Mouse (Mus musculus): ENCODE results near the gene Myt1l. TPM values are rescaled to one million over a fixed set of nuclear protein-coding genes. Genes with fewer than 3 reads are reported as not detected.
A peak's percentile ranks its signal among the peaks of the same experiment; 100 is the strongest.

Myt1l gene
- 4.3 and 9.8 TPM in 2 replicates for polyA plus RNA-seq (2015; fragmentation: Nextera tagmentation; extraction: Ambion mirVana)

- no peak within 1 kb of the TSS for H3K9ac ChIP-seq
- H3K4me1 ChIP-seq, result peaks cover 8% of the 10 kb centered on the region
- no peak for ATAC-seq (ENCODE audit: insufficient number of reproducible peaks, insufficient read depth, low FRiP score, low TSS enrichment, low read depth)
These were observed at the start of gene Myt1l for GRCm38 (mm10) chr12:29528031-29528771. Gene Myt1l (plus strand): TSS chr12:29528384.

GRCm38 (mm10) chr12:29486424-29487035, 41.7 kb upstream of the Myt1l start:
- Histone ChIP-seq H3K4me1 (no peaks in the 10 kb centered on the region), H3K4me2 (no peak overlapping the region), H3K9ac (no peak overlapping the region), H3K36me3 (no peaks in the 10 kb centered on the region), H3K4me3 (no peak overlapping the region), H3K27ac (no peak overlapping the region), H3K9me3 (no peaks in the 10 kb centered on the region), H3K27me3 (no peaks in the 10 kb centered on the region)
- WGBS, result 86% methylated on average over 10 of the region's 10 CpGs
- no peak for ATAC-seq (ENCODE audit: insufficient number of reproducible peaks, insufficient read depth, low FRiP score, low TSS enrichment, low read depth)

More at GRCm38 (mm10) chr12:29528031-29528771, at the start of gene Myt1l:
- Histone ChIP-seq H3K4me3 (peak within 1 kb of the TSS; percentile 31), H3K4me2 (peak within 1 kb of the TSS; percentile 55), H3K27me3 (peaks cover 46% of the 10 kb centered on the region), H3K36me3 (no peaks in the 10 kb centered on the region), H3K9me3 (no peaks in the 10 kb centered on the region), H3K27ac (no peak within 1 kb of the TSS)
- WGBS, result 20% methylated on average over 13 of the region's 13 CpGs

GRCm38 (mm10) chr12:29526236-29526644, 1.9 kb upstream of the Myt1l start:
- ATAC-seq (ENCODE audit: insufficient number of reproducible peaks, insufficient read depth, low FRiP score, low TSS enrichment, low read depth), result no peak
- Histone ChIP-seq H3K9ac (no peak overlapping the region), H3K4me3 (no peak overlapping the region), H3K4me1 (peaks cover 8% of the 10 kb centered on the region), H3K9me3 (no peaks in the 10 kb centered on the region; the same call in 1 of the 2 replicates), H3K27me3 (peaks cover 33% of the 10 kb centered on the region), H3K36me3 (no peaks in the 10 kb centered on the region), H3K4me2 (no peak overlapping the region), H3K27ac (no peak overlapping the region)
- 3% methylated on average over 6 of the region's 6 CpGs for WGBS

- Histone ChIP-seq H3K4me3 (peak overlapping the region; percentile 31), H3K27ac (no peak overlapping the region), H3K9me3 (no peaks in the 10 kb centered on the region), H3K4me1 (peaks cover 8% of the 10 kb centered on the region), H3K4me2 (peak overlapping the region; percentile 55), H3K27me3 (peaks cover 36% of the 10 kb centered on the region), H3K36me3 (no peaks in the 10 kb centered on the region), H3K9ac (no peak overlapping the region)
- ATAC-seq (ENCODE audit: insufficient number of reproducible peaks, insufficient read depth, low FRiP score, low TSS enrichment, low read depth), result no peak
- WGBS, result under 1% methylated on average over 27 of the region's 27 CpGs
These were observed 979 bp upstream of the Myt1l start for GRCm38 (mm10) chr12:29527048-29527761.

GRCm38 (mm10) chr12:29530241-29530725, 2.1 kb downstream of the Myt1l start:
- no peaks in the 10 kb centered on the region for H3K36me3 ChIP-seq
- peaks cover 66% of the 10 kb centered on the region for H3K27me3 ChIP-seq
- WGBS, result 7% methylated on average over 6 of the region's 6 CpGs
- H3K9me3 ChIP-seq, result no peaks in the 10 kb centered on the region
- H3K9ac ChIP-seq, result no peak overlapping the region
- ATAC-seq (ENCODE audit: insufficient number of reproducible peaks, insufficient read depth, low FRiP score, low TSS enrichment, low read depth), result no peak
- H3K4me3 ChIP-seq, result no peak overlapping the region
- no peak overlapping the region for H3K4me2 ChIP-seq
- H3K4me1 ChIP-seq, result peaks cover 20% of the 10 kb centered on the region
- no peak overlapping the region for H3K27ac ChIP-seq

- no peak for ATAC-seq (ENCODE audit: insufficient number of reproducible peaks, insufficient read depth, low FRiP score, low TSS enrichment, low read depth)
- no peak overlapping the region for H3K4me3 ChIP-seq
- no peaks in the 10 kb centered on the region for H3K36me3 ChIP-seq
- H3K9me3 ChIP-seq, result no peaks in the 10 kb centered on the region
- H3K4me2 ChIP-seq, result no peak overlapping the region
- H3K27me3 ChIP-seq, result peaks cover 71% of the 10 kb centered on the region
- H3K9ac ChIP-seq, result no peak overlapping the region
- peaks cover 20% of the 10 kb centered on the region for H3K4me1 ChIP-seq
- H3K27ac ChIP-seq, result no peak overlapping the region
- WGBS, result 81% methylated on average over 7 of the region's 7 CpGs
These were observed 2.6 kb downstream of the Myt1l start for GRCm38 (mm10) chr12:29530823-29531222.

GRCm38 (mm10) chr12:29533071-29533876, 5.1 kb downstream of the Myt1l start:
- H3K9ac ChIP-seq, result no peak overlapping the region
- H3K27ac ChIP-seq, result no peak overlapping the region
- no peaks in the 10 kb centered on the region for H3K9me3 ChIP-seq
- ATAC-seq (ENCODE audit: insufficient number of reproducible peaks, insufficient read depth, low FRiP score, low TSS enrichment, low read depth), result no peak
- H3K4me3 ChIP-seq, result no peak overlapping the region
- H3K4me2 ChIP-seq, result no peak overlapping the region
- peaks cover 12% of the 10 kb centered on the region; the same call in 1 of the 2 replicates for H3K4me1 ChIP-seq
- 22% methylated on average over 14 of the region's 14 CpGs for WGBS
- no peaks in the 10 kb centered on the region for H3K36me3 ChIP-seq
- peaks cover 76% of the 10 kb centered on the region for H3K27me3 ChIP-seq

- Histone ChIP-seq H3K4me3 (peak overlapping the region; percentile 26), H3K9ac (no peak overlapping the region), H3K27me3 (peaks cover 68% of the 10 kb centered on the region), H3K4me2 (peak overlapping the region; percentile 51), H3K4me1 (peaks cover 12% of the 10 kb centered on the region; the same call in 1 of the 2 replicates), H3K9me3 (no peaks in the 10 kb centered on the region), H3K36me3 (no peaks in the 10 kb centered on the region), H3K27ac (no peak overlapping the region)
- WGBS, result 3% methylated on average over 6 of the region's 6 CpGs
- ATAC-seq (ENCODE audit: insufficient number of reproducible peaks, insufficient read depth, low FRiP score, low TSS enrichment, low read depth), result no peak
These were observed 6.1 kb downstream of the Myt1l start for GRCm38 (mm10) chr12:29534326-29534725.

GRCm38 (mm10) chr12:29534761-29535300, 6.6 kb downstream of the Myt1l start:
- Histone ChIP-seq H3K9ac (no peak overlapping the region; the same call in 1 of the 2 replicates), H3K4me1 (peaks cover 12% of the 10 kb centered on the region; the same call in 1 of the 2 replicates), H3K9me3 (no peaks in the 10 kb centered on the region), H3K4me2 (peak overlapping the region; percentile 51), H3K27ac (no peak overlapping the region), H3K4me3 (peak overlapping the region; percentile 26), H3K36me3 (no peaks in the 10 kb centered on the region), H3K27me3 (peaks cover 68% of the 10 kb centered on the region)
- under 1% methylated on average over 25 of the region's 25 CpGs for WGBS
- no peak for ATAC-seq (ENCODE audit: insufficient number of reproducible peaks, insufficient read depth, low FRiP score, low TSS enrichment, low read depth)

- no peak for ATAC-seq (ENCODE audit: insufficient number of reproducible peaks, insufficient read depth, low FRiP score, low TSS enrichment, low read depth)
- WGBS, result 54% methylated on average over 5 of the region's 5 CpGs
- no peak overlapping the region for H3K4me3 ChIP-seq
- H3K4me2 ChIP-seq, result no peak overlapping the region
- peaks cover 12% of the 10 kb centered on the region; the same call in 1 of the 2 replicates for H3K4me1 ChIP-seq
- no peak overlapping the region for H3K27ac ChIP-seq
- peaks cover 51% of the 10 kb centered on the region for H3K27me3 ChIP-seq
- H3K9me3 ChIP-seq, result no peaks in the 10 kb centered on the region
- no peak overlapping the region for H3K9ac ChIP-seq
- no peaks in the 10 kb centered on the region for H3K36me3 ChIP-seq
These were observed 9.7 kb downstream of the Myt1l start for GRCm38 (mm10) chr12:29537916-29538315.
